Mouse (Mus musculus) hindbrain, embryonic 16.5 days (tissue): Measurements from ENCODE around the gene Tsfm. TPM values are rescaled to one million over a fixed set of nuclear protein-coding genes. Genes with fewer than 3 reads are reported as not detected.
A peak's percentile ranks its signal among the peaks of the same experiment; 100 is the strongest.

ENCODE experiments used
- ATAC-seq: fragments of 200-750 bp; cut with Nextera tagmentation; 2 replicates; pipeline ENCODE4 v1.8.0; 2017; ENCODE audit warnings: moderate TSS enrichment, moderate library complexity
- H3K27ac ChIP-seq: fragments of 300-500 bp; sonication (generic); 2 replicates; pipeline ENCODE4 v1.5.1; 2014; ENCODE audit warnings: low read depth, mild to moderate bottlenecking, control low read depth, low read length, moderate library complexity
- H3K27me3 ChIP-seq: fragments of 300-500 bp; sonication (generic); replicated peaks from 2 replicates; pipeline ENCODE4 v1.6.1; 2014; ENCODE audit warnings: low read length; ENCODE audit not compliant: control insufficient read depth, insufficient read depth
- H3K36me3 ChIP-seq: fragments of 300-500 bp; sonication (generic); 2 replicates; pipeline ENCODE4 v1.6.1; 2014; ENCODE audit warnings: mild to moderate bottlenecking, low read length, moderate library complexity, mixed read lengths; ENCODE audit not compliant: control insufficient read depth, insufficient read depth
- H3K4me1 ChIP-seq: fragments of 300-500 bp; sonication (generic); 2 replicates; pipeline ENCODE4 v1.6.1; 2014; ENCODE audit warnings: low read depth, low read length; ENCODE audit not compliant: control insufficient read depth, insufficient read depth
- H3K4me2 ChIP-seq: fragments of 300-500 bp; sonication (generic); 2 replicates; pipeline ENCODE4 v1.6.1; 2014; ENCODE audit warnings: mild to moderate bottlenecking, low read length, control low read depth, moderate library complexity
- H3K4me3 ChIP-seq: fragments of 300-500 bp; sonication (generic); 2 replicates; pipeline ENCODE4 v1.5.1; 2014; ENCODE audit warnings: mild to moderate bottlenecking, low read length, control low read depth, moderate library complexity
- H3K9ac ChIP-seq: fragments of 300-500 bp; sonication (generic); 2 replicates; pipeline ENCODE4 v1.6.1; 2014; ENCODE audit warnings: low read depth, mild to moderate bottlenecking, control low read depth, low read length, moderate library complexity
- H3K9me3 ChIP-seq: fragments of 300-500 bp; sonication (generic); 2 replicates; pipeline ENCODE4 v1.6.1; 2014; ENCODE audit warnings: mild to moderate bottlenecking, low read length, moderate library complexity; ENCODE audit not compliant: control insufficient read depth
- WGBS: fragments of 180-500 bp; shearing (Covaris S2); extraction: QIAGEN DNeasy Blood & Tissue Kit; methylation state at CpG from one replicate; pipeline ENCODE4 v1.1.7; 2014; 5-methylcytosine and 5-hydroxymethylcytosine counted together
- polyA plus RNA-seq: library from polyadenylated mRNA; unstranded; fragments of >200 nt; fragmentation: Nextera tagmentation; extraction: Ambion mirVana; gene quantifications from 2 replicates; pipeline ENCODE4 v1.2.1, GENCODE M21; 2015

Gene Tsfm
- polyA plus RNA-seq, 1 experiment from 2014 or later: 67.7 TPM

DNA sequence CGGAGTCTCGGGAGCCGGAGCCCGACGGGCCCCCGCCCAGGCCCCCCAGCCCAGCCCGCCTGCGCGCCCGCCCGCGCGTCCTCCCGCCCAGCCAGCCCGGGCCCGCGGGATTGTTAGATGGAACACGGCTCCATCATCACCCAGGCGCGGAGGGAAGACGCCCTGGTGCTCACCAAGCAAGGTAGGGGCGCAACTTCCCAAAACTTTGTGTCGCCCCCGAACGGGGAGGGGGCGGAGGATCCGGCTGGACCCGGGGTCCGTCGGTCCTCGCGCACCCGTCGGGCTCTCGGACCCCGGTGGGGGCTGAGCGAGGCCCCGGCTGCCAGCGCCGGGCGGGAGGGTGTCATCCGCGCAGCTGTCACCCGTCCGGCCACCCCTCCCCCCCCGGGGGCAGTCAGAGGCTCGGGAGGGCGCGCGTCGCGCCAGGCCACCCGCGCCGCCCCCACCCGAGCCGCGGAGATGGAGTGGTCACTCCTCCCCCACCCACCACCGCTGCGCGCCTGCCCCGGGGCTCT lies 51.5 kb downstream of the Tsfm start:
- Histone ChIP-seq H3K9ac (peak overlapping the region; percentile 73), H3K9me3 (no peaks in the 10 kb centered on the region), H3K4me1 (peaks cover 44% of the 10 kb centered on the region), H3K4me3 (peak overlapping the region; percentile 71), H3K36me3 (no peaks in the 10 kb centered on the region), H3K27me3 (no peaks in the 10 kb centered on the region), H3K27ac (peak overlapping the region; percentile 100), H3K4me2 (peak overlapping the region; percentile 90)
- ATAC-seq: peak; percentile 15
- WGBS: 0% methylated on average over 32 of the region's 62 CpGs

DNA sequence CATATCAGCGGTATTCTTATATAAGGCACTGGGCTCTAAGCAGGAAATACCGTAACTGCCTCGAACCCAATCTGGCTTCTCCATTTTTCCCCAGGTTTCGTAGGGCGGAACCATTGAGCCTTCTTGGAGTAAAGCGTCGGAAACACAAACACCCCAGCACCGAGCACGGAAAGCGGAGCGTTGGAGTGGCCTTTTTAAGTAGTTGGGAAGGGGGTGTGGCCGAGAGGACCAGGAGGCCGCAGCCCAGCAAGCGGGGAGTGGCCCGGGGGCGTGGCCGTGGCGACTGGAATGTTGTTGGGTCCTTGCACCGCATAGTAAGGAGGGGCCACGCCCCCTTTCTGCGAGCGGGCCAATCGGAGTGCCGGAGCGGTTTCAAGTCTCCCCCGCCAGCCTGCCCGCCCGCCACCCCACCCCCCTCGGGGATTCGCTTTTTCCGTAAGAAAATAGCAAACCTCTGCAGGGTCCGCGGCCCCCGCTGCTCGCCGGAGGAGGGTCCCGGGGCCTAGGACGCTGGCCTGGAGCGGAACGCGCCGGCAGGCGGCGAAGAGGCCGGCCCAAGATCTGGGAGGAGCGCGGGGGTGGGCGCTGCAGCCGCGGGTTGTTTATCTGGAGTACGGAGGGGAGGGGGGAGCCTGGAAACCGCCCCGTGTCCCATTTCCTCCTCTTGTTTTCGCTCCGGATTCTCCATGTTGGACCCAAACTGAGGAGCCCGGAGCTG lies 52.2 kb downstream of the Tsfm start, which contains the start of gene Ctdsp2:
Gene Ctdsp2, plus strand, starts transcription at position 441 of the 718 bp plus-strand sequence.
- WGBS: 0% methylated on average over 53 of the region's 56 CpGs
- peak within 1 kb of the TSS; percentile 71 for H3K4me3 ChIP-seq
- peak; percentile 93 for ATAC-seq
- peak within 1 kb of the TSS; percentile 73 for H3K9ac ChIP-seq
- H3K9me3 ChIP-seq: no peaks in the 10 kb centered on the region
- H3K27ac ChIP-seq: peak within 1 kb of the TSS; percentile 100
- peak within 1 kb of the TSS; percentile 90 for H3K4me2 ChIP-seq
- H3K4me1 ChIP-seq: peaks cover 36% of the 10 kb centered on the region
- no peaks in the 10 kb centered on the region for H3K36me3 ChIP-seq
- H3K27me3 ChIP-seq: no peaks in the 10 kb centered on the region

DNA sequence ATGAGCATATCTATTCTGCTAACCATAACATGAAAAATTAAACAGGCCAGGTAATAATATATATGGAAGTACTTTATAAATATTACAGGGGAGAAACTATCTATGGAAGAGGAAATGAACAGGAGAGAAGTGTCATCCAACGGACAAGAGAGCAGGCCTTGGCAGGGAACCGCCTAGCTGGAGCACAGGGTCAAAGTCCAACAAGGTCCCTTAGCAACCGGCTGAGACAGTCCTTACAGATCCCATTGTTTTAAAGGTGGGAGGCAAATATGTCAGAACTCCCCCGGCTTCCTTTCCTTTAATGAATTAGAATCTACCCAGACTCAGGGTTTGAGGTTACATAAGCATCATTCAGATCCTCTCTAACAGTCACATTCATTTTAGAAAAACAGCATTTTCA lies 53.6 kb downstream of the Tsfm start:
- Histone ChIP-seq H3K27ac (no peak overlapping the region), H3K36me3 (no peaks in the 10 kb centered on the region), H3K27me3 (peaks cover 11% of the 10 kb centered on the region), H3K9me3 (no peaks in the 10 kb centered on the region), H3K9ac (no peak overlapping the region), H3K4me1 (peaks cover 23% of the 10 kb centered on the region), H3K4me2 (no peak overlapping the region), H3K4me3 (no peak overlapping the region)
- 20% methylated on average over 4 of the region's 4 CpGs for WGBS
- no peak for ATAC-seq

DNA sequence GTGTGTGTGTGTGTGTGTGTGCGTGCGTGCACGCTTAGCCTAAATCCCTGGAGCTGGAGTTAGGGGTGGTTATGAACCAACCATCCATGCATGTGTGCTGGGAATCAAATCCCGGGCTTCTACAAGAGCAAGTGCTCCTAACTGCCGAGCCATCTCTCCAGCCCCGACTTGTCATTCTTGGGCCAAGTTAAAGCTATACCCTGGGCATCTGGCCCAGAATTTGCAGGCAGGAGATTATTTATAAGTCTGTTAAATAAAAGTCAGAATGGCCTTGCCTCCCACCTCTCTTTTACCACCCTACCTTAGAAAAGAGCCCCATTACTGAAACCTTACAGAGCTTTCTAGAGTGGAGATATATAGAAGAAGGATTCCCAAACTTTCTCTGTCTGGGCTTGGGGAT lies 54.9 kb downstream of the Tsfm start:
- Histone ChIP-seq H3K27me3 (peaks cover 14% of the 10 kb centered on the region), H3K4me2 (no peak overlapping the region), H3K27ac (no peak overlapping the region), H3K9ac (no peak overlapping the region), H3K36me3 (no peaks in the 10 kb centered on the region), H3K4me1 (peaks cover 11% of the 10 kb centered on the region), H3K4me3 (no peak overlapping the region), H3K9me3 (no peaks in the 10 kb centered on the region)
- no peak for ATAC-seq
- WGBS: 93% methylated on average over 6 of the region's 6 CpGs

DNA sequence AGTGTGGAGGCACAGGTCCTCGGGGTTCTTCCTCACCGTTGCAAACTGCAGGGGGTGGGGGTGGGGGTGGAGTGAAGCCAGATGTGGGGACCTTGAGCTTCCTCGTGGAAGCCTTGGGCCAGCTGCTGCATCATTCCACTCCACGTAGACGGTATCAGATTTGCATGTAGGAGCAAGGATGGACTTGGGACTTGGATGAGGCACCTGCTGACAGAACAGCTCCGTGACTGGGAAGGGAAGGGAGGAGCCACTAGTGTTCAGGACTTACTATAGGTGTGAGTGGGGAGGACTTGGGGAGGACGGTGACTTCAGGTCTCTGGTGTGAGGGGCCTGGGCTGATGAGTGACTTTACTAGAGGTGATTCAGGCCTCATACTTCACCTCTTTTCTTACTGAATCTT lies 57.7 kb downstream of the Tsfm start:
- H3K27me3 ChIP-seq: peaks cover 14% of the 10 kb centered on the region
- 32% methylated on average over 7 of the region's 7 CpGs for WGBS

DNA sequence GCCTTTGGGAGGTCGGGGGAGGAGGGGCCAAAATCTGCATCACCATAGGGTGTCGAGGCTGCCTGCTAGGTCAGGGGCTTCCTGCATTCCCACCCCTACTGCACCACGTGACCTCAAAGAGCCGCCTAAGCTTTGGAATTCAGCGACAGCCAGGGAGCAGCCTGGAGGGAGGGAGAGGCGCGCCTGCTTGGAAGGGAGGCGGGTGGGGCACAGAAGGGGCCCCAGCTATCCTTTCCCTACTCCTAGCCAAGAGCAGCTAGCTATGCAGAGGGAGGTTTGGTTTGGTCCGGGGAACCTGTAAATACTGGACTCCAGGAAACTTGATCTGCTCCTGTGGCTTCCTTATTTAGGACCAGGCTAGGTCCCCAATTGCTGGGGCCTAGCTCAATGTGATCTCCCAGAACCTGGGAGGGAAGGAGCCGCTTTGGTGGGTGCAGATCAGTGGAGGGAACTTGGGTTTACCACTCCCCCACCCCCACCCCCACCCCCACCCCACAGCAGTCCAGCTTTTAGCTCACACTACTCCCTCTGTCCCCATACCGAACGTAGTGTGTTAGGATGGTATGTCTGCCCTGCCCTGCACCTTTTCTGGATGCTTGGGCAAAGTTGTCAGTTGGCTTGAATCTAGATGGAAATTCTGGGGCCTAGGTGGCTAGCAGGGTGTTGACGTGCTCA lies 58.5 kb downstream of the Tsfm start:
- Histone ChIP-seq H3K36me3 (no peaks in the 10 kb centered on the region), H3K27me3 (peaks cover 14% of the 10 kb centered on the region), H3K4me2 (no peak overlapping the region), H3K9ac (no peak overlapping the region), H3K9me3 (no peaks in the 10 kb centered on the region), H3K4me1 (0 out of 2 replicates have a peak, but pooled peaks cover 2% of the 10 kb centered on the region), H3K4me3 (no peak overlapping the region), H3K27ac (no peak overlapping the region)
- peak; percentile 55 for ATAC-seq
- 11% methylated on average over 13 of the region's 13 CpGs for WGBS

More for the DNA sequence above, 57.7 kb downstream of the Tsfm start:
- H3K36me3 ChIP-seq: no peaks in the 10 kb centered on the region
- no peak overlapping the region for H3K27ac ChIP-seq
- peaks cover 5% of the 10 kb centered on the region; the same call in 1 of the 2 replicates for H3K4me1 ChIP-seq
- ATAC-seq: no peak
- H3K9me3 ChIP-seq: no peaks in the 10 kb centered on the region
- no peak overlapping the region for H3K9ac ChIP-seq
- no peak overlapping the region for H3K4me2 ChIP-seq
- no peak overlapping the region for H3K4me3 ChIP-seq

DNA sequence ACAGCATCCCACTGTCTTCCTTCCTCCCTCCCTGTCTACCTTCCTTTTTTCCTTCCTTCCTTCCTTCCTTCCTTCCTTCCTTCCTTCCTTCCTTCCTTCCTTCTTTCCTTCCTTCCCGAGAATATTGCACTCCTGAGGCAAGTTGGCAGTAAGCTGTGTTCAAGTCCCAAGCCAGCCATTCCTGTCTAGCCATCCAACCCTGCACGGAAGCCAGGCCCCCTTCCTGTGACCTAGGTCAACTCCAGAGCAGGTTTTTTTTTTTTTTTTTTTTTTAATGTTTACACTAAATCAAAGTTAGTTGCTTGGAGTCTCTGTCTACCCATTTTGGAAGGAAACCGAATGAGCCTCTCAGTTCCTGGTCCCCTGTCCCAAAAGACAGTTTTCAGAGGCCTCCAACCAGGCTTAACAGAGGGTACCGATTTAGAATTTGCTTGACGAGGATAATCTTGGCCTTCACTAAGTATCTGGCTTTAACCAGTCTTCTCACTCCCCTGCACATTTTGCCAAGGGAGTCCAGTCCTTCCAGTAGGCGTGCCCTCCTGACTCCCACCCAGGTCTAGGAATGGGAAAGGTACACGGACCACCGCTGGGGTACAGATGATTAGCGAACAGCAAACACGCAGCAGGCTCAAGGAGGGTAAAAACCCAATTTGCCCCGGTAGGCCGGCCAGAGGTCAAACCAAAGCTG lies 59.1 kb downstream of the Tsfm start:
- no peaks in the 10 kb centered on the region for H3K9me3 ChIP-seq
- no peak overlapping the region for H3K4me3 ChIP-seq
- H3K36me3 ChIP-seq: no peaks in the 10 kb centered on the region
- no peak overlapping the region for H3K4me2 ChIP-seq
- H3K27me3 ChIP-seq: peaks cover 14% of the 10 kb centered on the region
- 0 out of 2 replicates have a peak, but pooled peaks cover 2% of the 10 kb centered on the region for H3K4me1 ChIP-seq
- 12% methylated on average over 12 of the region's 12 CpGs for WGBS
- H3K9ac ChIP-seq: no peak overlapping the region
- H3K27ac ChIP-seq: no peak overlapping the region
- ATAC-seq: no peak

DNA sequence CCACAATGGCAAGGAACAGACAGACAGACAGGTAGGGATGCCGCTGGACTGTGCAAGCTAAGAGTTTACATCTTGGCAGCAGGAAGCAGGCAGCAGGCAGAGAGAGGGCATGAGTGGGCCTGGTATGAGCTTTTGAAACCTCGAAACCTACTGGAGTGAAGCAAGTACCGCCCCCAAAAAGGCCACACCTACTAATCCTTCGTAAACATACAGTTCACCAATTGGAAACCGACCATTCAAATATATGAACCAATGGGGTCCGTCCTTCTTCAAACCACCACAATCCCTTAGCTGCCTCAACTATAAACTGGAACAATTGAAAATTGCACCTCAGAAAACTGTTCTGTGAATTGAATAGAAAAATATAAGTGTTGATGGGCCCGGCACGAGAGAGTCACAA lies 66.8 kb downstream of the Tsfm start:
- H3K27me3 ChIP-seq: peaks cover 21% of the 10 kb centered on the region
- H3K9ac ChIP-seq: no peak overlapping the region
- no peaks in the 10 kb centered on the region for H3K9me3 ChIP-seq
- WGBS: 90% methylated on average over 8 of the region's 8 CpGs
- H3K27ac ChIP-seq: no peak overlapping the region
- H3K4me2 ChIP-seq: no peak overlapping the region
- no peaks in the 10 kb centered on the region for H3K36me3 ChIP-seq
- ATAC-seq: no peak
- H3K4me1 ChIP-seq: peaks cover 4% of the 10 kb centered on the region; the same call in 1 of the 2 replicates
- no peak overlapping the region for H3K4me3 ChIP-seq

DNA sequence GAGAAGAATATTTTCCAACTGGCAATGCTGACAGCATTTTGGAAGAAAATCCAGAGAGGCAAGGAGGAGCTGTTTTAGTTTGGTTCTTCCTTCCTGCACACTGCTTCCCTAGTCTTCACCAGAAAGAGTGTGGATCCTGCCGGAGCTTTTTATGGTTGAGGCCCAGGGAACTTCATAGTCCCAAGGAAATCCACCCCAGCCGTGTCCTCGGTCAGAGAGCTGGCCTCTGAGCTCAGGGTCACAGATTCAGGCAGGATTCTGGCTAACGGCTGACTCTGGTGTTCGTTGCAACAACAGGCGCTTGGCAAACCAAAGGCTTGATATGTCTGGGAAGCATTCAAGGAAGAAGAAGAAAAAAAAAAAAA lies 67.7 kb downstream of the Tsfm start:
- Histone ChIP-seq H3K9ac (no peak overlapping the region), H3K4me3 (no peak overlapping the region), H3K36me3 (no peaks in the 10 kb centered on the region), H3K4me1 (peaks cover 4% of the 10 kb centered on the region; the same call in 1 of the 2 replicates), H3K27ac (no peak overlapping the region), H3K4me2 (no peak overlapping the region), H3K9me3 (no peaks in the 10 kb centered on the region), H3K27me3 (peaks cover 21% of the 10 kb centered on the region)
- ATAC-seq: no peak
- WGBS: 47% methylated on average over 6 of the region's 6 CpGs
